Mouse (Mus musculus) myocyte (in vitro differentiated cells): Measurements from ENCODE around the gene Nr2e3.

ENCODE experiments used
- MAX ChIP-seq: IDR thresholded peaks from one replicate; pipeline ENCODE4 v1.6.1; 2011; ENCODE audit warnings: low read depth, mild to moderate bottlenecking, control low read depth
- POLR2A ChIP-seq: IDR thresholded peaks from one replicate; pipeline ENCODE4 v1.6.1; 2011; ENCODE audit warnings: low read depth, mild to moderate bottlenecking, control low read depth, moderate library complexity; ENCODE audit not compliant: insufficient read length

DNA sequence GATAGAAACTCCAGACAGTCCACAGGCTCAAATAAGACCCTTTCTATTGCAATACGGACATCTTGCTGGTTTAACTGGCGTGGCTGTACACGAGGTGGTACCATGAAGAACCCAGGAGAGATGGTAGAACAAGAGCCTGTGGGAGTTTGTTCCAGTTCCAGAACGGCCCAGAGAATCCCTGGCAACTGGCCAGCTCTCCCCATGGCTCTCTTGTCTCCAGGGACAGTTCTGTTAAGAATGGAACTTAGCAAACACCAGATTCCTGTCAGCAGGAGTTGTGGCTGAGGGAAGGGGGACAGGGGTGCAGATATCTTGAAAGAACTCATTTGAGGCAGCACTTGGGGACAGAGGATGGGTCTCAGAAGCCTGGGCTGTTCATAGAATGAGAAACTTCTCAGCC, 10.8 kb upstream of the Nr2e3 start:
- TF ChIP-seq POLR2A (no peak), MAX (no peak)
